12 mouse cellular contexts compared by ENCODE assay signal in the genomic region with DNA sequence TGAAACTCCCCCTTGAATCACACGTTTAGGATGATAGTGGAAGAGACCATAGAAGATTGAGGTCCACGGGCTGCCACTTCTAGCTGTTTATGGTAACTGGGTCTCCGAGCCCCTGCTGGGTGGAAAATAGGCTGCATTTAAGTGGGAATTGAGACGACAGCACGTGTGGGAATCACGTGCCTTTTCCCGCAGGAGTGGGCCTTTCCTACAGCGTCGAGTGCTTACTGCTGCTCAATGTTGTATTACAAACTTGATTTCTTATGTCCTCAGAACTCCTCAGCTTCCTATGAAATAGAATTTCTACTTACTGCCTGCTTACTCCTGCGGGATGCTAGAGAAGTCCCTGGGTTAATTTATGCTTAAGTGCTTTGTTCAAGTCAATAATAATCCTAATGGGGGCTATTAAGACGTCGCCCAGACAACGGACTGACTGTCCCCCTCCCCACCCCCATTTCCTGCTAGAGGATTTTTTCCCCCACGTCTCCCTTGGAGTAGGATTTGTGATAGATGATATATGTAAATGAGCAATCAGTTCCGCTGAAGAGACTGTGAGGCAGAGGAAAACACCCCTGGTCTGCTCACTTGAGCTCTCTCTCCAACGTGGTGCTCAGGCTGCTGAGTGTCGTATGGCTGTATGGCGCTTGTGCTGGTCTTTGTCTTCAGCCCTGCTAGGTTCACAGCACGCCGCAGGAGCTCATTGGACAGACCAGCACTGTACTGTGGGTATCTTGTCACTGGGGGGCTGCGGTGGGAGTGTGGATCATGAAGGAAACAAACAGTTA. TPM values are rescaled to one million over a fixed set of nuclear protein-coding genes. Genes with fewer than 3 reads are reported as not detected.
DNase-seq lines count a peak whose midpoint lies in the region; ATAC-seq and TF ChIP-seq lines count a peak whose summit lies in the region.
"Had no signal": no experiment of that assay in that cellular context is flagged by ENCODE, and none has a peak within 500 bp of the region (broad histone marks: within the 10 kb centered on the region; RNA-seq: fewer than 3 reads in every experiment).

No protein-coding gene starts in this region.

- no peak for TF ChIP-seq EP300 in liver, postnatal 0 days (IDR thresholded peaks at IDR 0.05; ENCODE audit: low read depth)

- peaks cover 6% of the 10 kb centered on the region; the same call in 1 of the 2 replicates for H3K4me1 ChIP-seq in forebrain, postnatal 0 days (ENCODE audit: insufficient read depth)
- H3K4me1 ChIP-seq in midbrain, embryonic 15.5 days = peaks cover 14% of the 10 kb centered on the region
- no peaks in the 10 kb centered on the region for H3K4me1 ChIP-seq in liver, postnatal 0 days (ENCODE audit: insufficient read depth)

- peak overlapping the region; percentile 29 for H3K4me2 ChIP-seq in forebrain, postnatal 0 days (ENCODE audit: low read depth)
- peak overlapping the region; percentile 37 for H3K4me2 ChIP-seq in midbrain, embryonic 15.5 days
- H3K4me2 ChIP-seq in liver, postnatal 0 days (ENCODE audit: low read depth, low read length) = no peak overlapping the region

- H3K27ac ChIP-seq in forebrain, postnatal 0 days (ENCODE audit: low read depth, low read length) = no peak overlapping the region
- 0 out of 2 replicates have a peak overlapping the region, but pooled peaks have one; percentile 14 for H3K27ac ChIP-seq in midbrain, embryonic 15.5 days
- H3K27ac ChIP-seq in liver, postnatal 0 days (ENCODE audit: low read depth) = no peak overlapping the region

- peak; percentile 88 for ATAC-seq in forebrain, postnatal 0 days
- peak; percentile 89 for ATAC-seq in midbrain, embryonic 15.5 days (replicated peaks)
- no peak for ATAC-seq in liver, postnatal 0 days

- H3K4me3 ChIP-seq in forebrain, postnatal 0 days (ENCODE audit: low read depth, low read length) = no peak overlapping the region
- H3K4me3 ChIP-seq in midbrain, embryonic 15.5 days = no peak overlapping the region
- no peak overlapping the region for H3K4me3 ChIP-seq in liver, postnatal 0 days (ENCODE audit: low read depth, low read length)

- no peaks in the 10 kb centered on the region for H3K27me3 ChIP-seq in forebrain, postnatal 0 days (ENCODE audit: insufficient read depth, low read length)
- no peaks in the 10 kb centered on the region for H3K27me3 ChIP-seq in midbrain, embryonic 15.5 days (replicated peaks)
- H3K27me3 ChIP-seq in liver, postnatal 0 days (ENCODE audit: insufficient read depth, low read length) = no peaks in the 10 kb centered on the region

- TF ChIP-seq CTCF in forebrain, postnatal 0 days (IDR thresholded peaks at IDR 0.05; ENCODE audit: low read depth) = no peak
- TF ChIP-seq CTCF in liver, postnatal 0 days (IDR thresholded peaks at IDR 0.05; ENCODE audit: low read depth) = no peak

- no peaks in the 10 kb centered on the region for H3K36me3 ChIP-seq in forebrain, postnatal 0 days (ENCODE audit: insufficient read depth)
- H3K36me3 ChIP-seq in midbrain, embryonic 15.5 days (replicated peaks) = no peaks in the 10 kb centered on the region
- H3K36me3 ChIP-seq in liver, postnatal 0 days (replicated peaks; ENCODE audit: insufficient read depth, low read length) = no peaks in the 10 kb centered on the region

- DNase-seq in ZHBTc4 (ENCODE audit: low read depth, low spot score) = peak; percentile 12
- DNase-seq in embryo, embryonic 10.5 days (ENCODE audit: low spot score) = peak; percentile 60
- DNase-seq in forebrain, postnatal 0 days = peak; percentile 29
- DNase-seq in liver, postnatal 0 days = no peak
- DNase-seq in lung, postnatal 4 days = no peak
- DNase-seq in liver = no peak
- DNase-seq: gastrocnemius, postnatal 25 days; layer of hippocampus, postnatal 36 days; lung, adult 2 months had no signal

- 34% methylated on average over 21 of the region's 21 CpGs for WGBS in forebrain, postnatal 0 days
- WGBS in midbrain, embryonic 15.5 days = 22% methylated on average over 21 of the region's 21 CpGs
- WGBS in liver, postnatal 0 days (ENCODE audit: insufficient replicate concordance) = 75% methylated on average over 21 of the region's 21 CpGs

- H3K9ac ChIP-seq in forebrain, postnatal 0 days = no peak overlapping the region
- H3K9ac ChIP-seq in midbrain, embryonic 15.5 days = no peak overlapping the region; the same call in 1 of the 2 replicates
- H3K9ac ChIP-seq in liver, postnatal 0 days (replicated peaks) = no peak overlapping the region

- no peaks in the 10 kb centered on the region for H3K9me3 ChIP-seq in forebrain, postnatal 0 days (ENCODE audit: low read length)
- no peaks in the 10 kb centered on the region for H3K9me3 ChIP-seq in midbrain, embryonic 15.5 days
- H3K9me3 ChIP-seq in liver, postnatal 0 days (ENCODE audit: low read length) = no peaks in the 10 kb centered on the region

RNA-seq across cellular contexts. Expression of gene Gm11077, which starts 40.0 kb away (rescaled TPM):
- total RNA-seq in forebrain, postnatal 0 days (2014; rRNA removed) = not detected in 2 replicates
- polyA plus RNA-seq in forebrain, postnatal 0 days (2015; fragmentation: Nextera tagmentation; extraction: Ambion mirVana) = not detected in 2 replicates
- polyA plus RNA-seq in midbrain, embryonic 15.5 days (2015; fragmentation: Nextera tagmentation; extraction: Ambion mirVana) = not detected in 2 replicates
- polyA plus RNA-seq in liver, postnatal 0 days (2015; fragmentation: Nextera tagmentation; extraction: Ambion mirVana) = not detected in 2 replicates
- total RNA-seq: ES-E14; gastrocnemius, postnatal 25 days; heart, postnatal 4 days; layer of hippocampus, postnatal 36 days had no signal
- polyA plus RNA-seq: lung, adult 2 months had no signal

Comparison
In these comparisons a context has a peak if more than half of its experiments do, and no peak if none do; other contexts are left out.
1. DNase-seq: peak in ZHBTc4 (single experiment), embryo, embryonic 10.5 days (single experiment) and forebrain, postnatal 0 days (single experiment); none in liver, postnatal 0 days (single experiment), lung, postnatal 4 days (0 of 2) and liver (single experiment).